Mouse (Mus musculus) thymus, adult 2 months (tissue): Measurements from ENCODE around the gene Kif3c. TPM values are rescaled to one million over a fixed set of nuclear protein-coding genes. Genes with fewer than 3 reads are reported as not detected.

Experiments
- DNase-seq: peaks from one replicate; pipeline ENCODE4 v3.0.0; 2021
- H3K27ac ChIP-seq: fragments of 200-500 bp; 2 replicates; pipeline ENCODE4 v1.5.1; 2012; ENCODE audit warnings: low read length, control low read depth; ENCODE audit not compliant: control insufficient read depth, insufficient read depth
- H3K27me3 ChIP-seq: fragments of 200-500 bp; 2 replicates; pipeline ENCODE4 v1.6.1; 2012; ENCODE audit warnings: mild to moderate bottlenecking, low read length, moderate library complexity, mixed read lengths; ENCODE audit not compliant: control insufficient read depth, insufficient read depth
- H3K36me3 ChIP-seq: fragments of 200-500 bp; 2 replicates; pipeline ENCODE4 v1.6.1; 2012; ENCODE audit warnings: mild to moderate bottlenecking, low read length, moderate library complexity; ENCODE audit not compliant: control insufficient read depth, insufficient read depth
- H3K4me1 ChIP-seq: fragments of 200-500 bp; replicated peaks from 2 replicates; pipeline ENCODE4 v1.6.1; 2012; ENCODE audit warnings: low read length; ENCODE audit not compliant: control insufficient read depth, insufficient read depth
- H3K4me3 ChIP-seq: fragments of 200-500 bp; 2 replicates; pipeline ENCODE4 v1.5.1; 2012; ENCODE audit warnings: mild to moderate bottlenecking, low read length, control low read depth, moderate library complexity; ENCODE audit not compliant: control insufficient read depth, insufficient read depth
- CTCF ChIP-seq: fragments of 200-500 bp; IDR thresholded peaks from 2 replicates; pipeline ENCODE4 v1.5.1; 2012; ENCODE audit warnings: mild to moderate bottlenecking, control low read depth, low read length, moderate library complexity, borderline replicate concordance; ENCODE audit not compliant: control insufficient read depth, poor library complexity, insufficient read depth; ENCODE audit errors: extremely low read depth
- POLR2A ChIP-seq: fragments of 200-500 bp; IDR thresholded peaks from 2 replicates; pipeline ENCODE4 v1.6.1; 2012; ENCODE audit warnings: mild to moderate bottlenecking, low read length, control low read depth, moderate library complexity; ENCODE audit not compliant: control insufficient read depth, poor library complexity, insufficient read depth; ENCODE audit errors: extremely low read depth
- WGBS: fragments of 180-500 bp; shearing (Covaris S2); methylation state at CpG from one replicate; pipeline ENCODE4 v1.1.7; 2018; 5-methylcytosine and 5-hydroxymethylcytosine counted together
- polyA plus RNA-seq: library from polyadenylated mRNA; depleted of rRNA; stranded (reverse); fragments of >200 nt; gene quantifications from 2 replicates; pipeline ENCODE4 v1.2.3, GENCODE M21; 2012

Gene Kif3c
- polyA plus RNA-seq, 1 experiment = 17.5 TPM

GRCm38 (mm10) chr12:3426530-3427034 lies 61.6 kb downstream of the Kif3c start, which contains the start of gene Asxl2:
Gene Asxl2, plus strand, starts transcription at chr12:3426857.
- no peaks in the 10 kb centered on the region for H3K27me3 ChIP-seq
- under 1% methylated on average over 53 of the region's 53 CpGs for WGBS
- H3K4me1 ChIP-seq = peaks cover 7% of the 10 kb centered on the region; the same call in 1 of the 2 replicates
- H3K27ac ChIP-seq = peak within 1 kb of the TSS; percentile 90
- TF ChIP-seq CTCF (peak; percentile 71; the same call in 1 of the 2 replicates), POLR2A (peak; percentile 93)
- no peaks in the 10 kb centered on the region for H3K36me3 ChIP-seq
- DNase-seq = peak; percentile 99
- H3K4me3 ChIP-seq = peak within 1 kb of the TSS; percentile 70

- no peaks in the 10 kb centered on the region for H3K27me3 ChIP-seq
- DNase-seq = peak; percentile 76
- peak; percentile 30; the same call in 1 of the 2 replicates for TF ChIP-seq POLR2A
- no peak for TF ChIP-seq CTCF
- no peaks in the 10 kb centered on the region for H3K36me3 ChIP-seq
- peaks cover 7% of the 10 kb centered on the region; the same call in 1 of the 2 replicates for H3K4me1 ChIP-seq
- peak overlapping the region; percentile 90 for H3K27ac ChIP-seq
- H3K4me3 ChIP-seq = peak overlapping the region; percentile 70
- under 1% methylated on average over 65 of the region's 65 CpGs for WGBS
Observed at GRCm38 (mm10) chr12:3427067-3427889, 62.3 kb downstream of the Kif3c start.

- TF ChIP-seq CTCF (no peak), POLR2A (no peak)
- no peaks in the 10 kb centered on the region for H3K36me3 ChIP-seq
- H3K4me3 ChIP-seq = no peak overlapping the region
- H3K27ac ChIP-seq = no peak overlapping the region
- H3K27me3 ChIP-seq = no peaks in the 10 kb centered on the region
- no peak for DNase-seq
- 64% methylated on average over 11 of the region's 11 CpGs for WGBS
- peaks cover 7% of the 10 kb centered on the region; the same call in 1 of the 2 replicates for H3K4me1 ChIP-seq
Observed at GRCm38 (mm10) chr12:3427891-3428775, 63.2 kb downstream of the Kif3c start.

- no peaks in the 10 kb centered on the region for H3K36me3 ChIP-seq
- H3K4me1 ChIP-seq = peaks cover 7% of the 10 kb centered on the region; the same call in 1 of the 2 replicates
- no peak overlapping the region for H3K4me3 ChIP-seq
- 88% methylated on average over 2 of the region's 2 CpGs for WGBS
- no peak overlapping the region for H3K27ac ChIP-seq
- TF ChIP-seq CTCF = no peak
- no peak for TF ChIP-seq POLR2A
- DNase-seq = no peak
- H3K27me3 ChIP-seq = no peaks in the 10 kb centered on the region
Observed at GRCm38 (mm10) chr12:3429681-3430442, 64.9 kb downstream of the Kif3c start.

- TF ChIP-seq POLR2A (no peak), CTCF (no peak)
- Histone ChIP-seq H3K27ac (no peak overlapping the region), H3K4me3 (no peak overlapping the region), H3K4me1 (peaks cover 5% of the 10 kb centered on the region; the same call in 1 of the 2 replicates), H3K27me3 (no peaks in the 10 kb centered on the region), H3K36me3 (no peaks in the 10 kb centered on the region)
- DNase-seq = no peak
Observed at GRCm38 (mm10) chr12:3430443-3430753, 65.5 kb downstream of the Kif3c start.
